Mouse (Mus musculus) forebrain, postnatal 0 days (tissue): Measurements from ENCODE around the gene Frmd5. TPM values are rescaled to one million over a fixed set of nuclear protein-coding genes. Genes with fewer than 3 reads are reported as not detected.
"Not testable (repeated sequence)": the region's sequence is repeated elsewhere in the genome, so short reads cannot be mapped to it uniquely, and the experiment has no call there.

ENCODE experiments used
- ATAC-seq: fragments of 200-750 bp; cut with Nextera tagmentation; 2 replicates; pipeline ENCODE4 v1.8.0; 2017; ENCODE audit warnings: mild to moderate bottlenecking, moderate library complexity
- DNase-seq: peaks from one replicate; pipeline ENCODE4 v3.0.0-alpha.2; 2015
- H3K27ac ChIP-seq: fragments of 300-500 bp; sonication (generic); 2 replicates; pipeline ENCODE4 v1.5.1; 2014; ENCODE audit warnings: low read depth, mild to moderate bottlenecking, antibody characterized with exemption, low read length, moderate library complexity, mixed read lengths
- H3K27me3 ChIP-seq: fragments of 300-500 bp; sonication (generic); 2 replicates; pipeline ENCODE4 v1.6.1; 2014; ENCODE audit warnings: mild to moderate bottlenecking, low read length, mixed read lengths; ENCODE audit not compliant: insufficient read depth
- H3K36me3 ChIP-seq: fragments of 300-500 bp; sonication (generic); 2 replicates; pipeline ENCODE4 v1.6.1; 2014; ENCODE audit warnings: mild to moderate bottlenecking, moderate library complexity; ENCODE audit not compliant: insufficient read depth
- H3K4me1 ChIP-seq: fragments of 300-500 bp; sonication (generic); 2 replicates; pipeline ENCODE4 v1.6.1; 2014; ENCODE audit warnings: antibody characterized with exemption; ENCODE audit not compliant: insufficient read depth
- H3K4me2 ChIP-seq: fragments of 300-500 bp; sonication (generic); 2 replicates; pipeline ENCODE4 v1.6.1; 2014; ENCODE audit warnings: low read depth, mild to moderate bottlenecking, moderate library complexity
- H3K4me3 ChIP-seq: fragments of 300-500 bp; sonication (generic); 2 replicates; pipeline ENCODE4 v1.5.1; 2014; ENCODE audit warnings: low read depth, low read length, mixed read lengths
- H3K9ac ChIP-seq: fragments of 300-500 bp; sonication (generic); 2 replicates; pipeline ENCODE4 v1.6.1; 2014; ENCODE audit warnings: mild to moderate bottlenecking
- H3K9me3 ChIP-seq: fragments of 300-500 bp; sonication (generic); 2 replicates; pipeline ENCODE4 v1.6.1; 2016; ENCODE audit warnings: low read length
- CTCF ChIP-seq: sonication (generic); IDR thresholded peaks from 2 replicates; pipeline ENCODE4 v1.5.1; 2016; ENCODE audit warnings: antibody characterized with exemption, control low read depth, low read depth
- WGBS: fragments of 180-500 bp; shearing (Covaris S2); extraction: QIAGEN DNeasy Blood & Tissue Kit; methylation state at CpG from one replicate; pipeline ENCODE4 v1.1.7; 2014; 5-methylcytosine and 5-hydroxymethylcytosine counted together
- polyA plus RNA-seq: library from polyadenylated mRNA; unstranded; fragments of >200 nt; fragmentation: Nextera tagmentation; extraction: Ambion mirVana; gene quantifications from 2 replicates; pipeline ENCODE4 v1.2.1, GENCODE M21; 2015
- total RNA-seq: library from RNA; depleted of rRNA; stranded (reverse); fragments of >200 nt; gene quantifications from 2 replicates; pipeline ENCODE4 v1.2.3, GENCODE M21; 2014

The Frmd5 gene
- total and polyA plus RNA-seq, 2 experiments from 2014 or later: 15.7 to 53.3 TPM

GRCm38 (mm10) chr2:121522006-121522405 lies 284.9 kb downstream of the Frmd5 start:
- ATAC-seq (no peak), DNase-seq (no peak)
- TF ChIP-seq CTCF: no peak
- WGBS: 93% methylated on average over 2 of the region's 2 CpGs
- Histone ChIP-seq H3K4me1 (no peaks in the 10 kb centered on the region), H3K9me3 (no peaks in the 10 kb centered on the region), H3K9ac (no peak overlapping the region), H3K27me3 (no peaks in the 10 kb centered on the region), H3K4me3 (no peak overlapping the region), H3K27ac (no peak overlapping the region), H3K4me2 (no peak overlapping the region), H3K36me3 (peaks cover 6% of the 10 kb centered on the region; the same call in 1 of the 2 replicates)

- not testable (repeated sequence) for H3K4me1 ChIP-seq, H3K9me3 ChIP-seq, H3K4me2 ChIP-seq, H3K27me3 ChIP-seq, H3K36me3 ChIP-seq, ATAC-seq, H3K4me3 ChIP-seq, DNase-seq, H3K9ac ChIP-seq, H3K27ac ChIP-seq
- WGBS: 97% methylated on average over 4 of the region's 4 CpGs
Measured at GRCm38 (mm10) chr2:121518711-121519110, 288.2 kb downstream of the Frmd5 start.

- H3K4me3 ChIP-seq: no peak overlapping the region
- H3K27me3 ChIP-seq: no peaks in the 10 kb centered on the region
- H3K9me3 ChIP-seq: no peaks in the 10 kb centered on the region
- 94% methylated on average over 5 of the region's 5 CpGs for WGBS
- no peak for TF ChIP-seq CTCF
- no peak overlapping the region for H3K27ac ChIP-seq
- no peak overlapping the region for H3K4me2 ChIP-seq
- H3K36me3 ChIP-seq: no peaks in the 10 kb centered on the region; the same call in 1 of the 2 replicates
- H3K9ac ChIP-seq: no peak overlapping the region
- ATAC-seq (no peak), DNase-seq (no peak)
- H3K4me1 ChIP-seq: no peaks in the 10 kb centered on the region
Measured at GRCm38 (mm10) chr2:121518106-121518505, 288.8 kb downstream of the Frmd5 start.

GRCm38 (mm10) chr2:121514211-121514610 lies 292.7 kb downstream of the Frmd5 start:
- DNase-seq: no peak
- H3K4me2 ChIP-seq: no peak overlapping the region
- H3K27ac ChIP-seq: no peak overlapping the region
- no peak overlapping the region for H3K9ac ChIP-seq
- H3K9me3 ChIP-seq: no peaks in the 10 kb centered on the region
- H3K27me3 ChIP-seq: no peaks in the 10 kb centered on the region
- 94% methylated on average over 4 of the region's 4 CpGs for whole genome bisulfite sequencing
- H3K36me3 ChIP-seq: no peaks in the 10 kb centered on the region; the same call in 1 of the 2 replicates
- H3K4me1 ChIP-seq: no peaks in the 10 kb centered on the region
- no peak for ATAC-seq
- TF ChIP-seq CTCF: no peak
- H3K4me3 ChIP-seq: no peak overlapping the region

GRCm38 (mm10) chr2:121512991-121513765 lies 293.7 kb downstream of the Frmd5 start:
- DNase-seq, H3K27me3 ChIP-seq, H3K9ac ChIP-seq, H3K36me3 ChIP-seq, H3K4me3 ChIP-seq, ATAC-seq, H3K4me1 ChIP-seq, H3K4me2 ChIP-seq, H3K9me3 ChIP-seq, H3K27ac ChIP-seq: not testable (repeated sequence)
- 94% methylated on average over 4 of the region's 5 CpGs for WGBS

- no peak overlapping the region for H3K4me3 ChIP-seq
- no peak for TF ChIP-seq CTCF
- ATAC-seq (no peak), DNase-seq (no peak)
- no peak overlapping the region for H3K4me2 ChIP-seq
- H3K9me3 ChIP-seq: no peaks in the 10 kb centered on the region
- no peaks in the 10 kb centered on the region; the same call in 1 of the 2 replicates for H3K4me1 ChIP-seq
- H3K9ac ChIP-seq: no peak overlapping the region
- 93% methylated on average over 8 of the region's 8 CpGs for WGBS
- H3K27me3 ChIP-seq: no peaks in the 10 kb centered on the region
- H3K27ac ChIP-seq: no peak overlapping the region
- H3K36me3 ChIP-seq: no peaks in the 10 kb centered on the region
Measured at GRCm38 (mm10) chr2:121511401-121511800, 295.5 kb downstream of the Frmd5 start.

- no peaks in the 10 kb centered on the region for H3K27me3 ChIP-seq
- H3K4me2 ChIP-seq: peak overlapping the region; percentile 49
- 21% methylated on average over 16 of the region's 16 CpGs for WGBS
- TF ChIP-seq CTCF: no peak
- peak overlapping the region; percentile 52 for H3K9ac ChIP-seq
- no peak overlapping the region for H3K27ac ChIP-seq
- peak; percentile 57 for ATAC-seq
- H3K4me3 ChIP-seq: peak overlapping the region; percentile 41
- H3K4me1 ChIP-seq: no peaks in the 10 kb centered on the region; the same call in 1 of the 2 replicates
- H3K9me3 ChIP-seq: no peaks in the 10 kb centered on the region
- DNase-seq: peak; percentile 56
- H3K36me3 ChIP-seq: no peaks in the 10 kb centered on the region
Measured at GRCm38 (mm10) chr2:121509584-121509983, 297.3 kb downstream of the Frmd5 start.
